Mouse (Mus musculus): ENCODE results near the gene Mark4. TPM values are rescaled to one million over a fixed set of nuclear protein-coding genes. Genes with fewer than 3 reads are reported as not detected.

Gene Mark4
- polyA plus RNA-seq, 1 experiment from 2014 or later, result 4.7 TPM

DNA sequence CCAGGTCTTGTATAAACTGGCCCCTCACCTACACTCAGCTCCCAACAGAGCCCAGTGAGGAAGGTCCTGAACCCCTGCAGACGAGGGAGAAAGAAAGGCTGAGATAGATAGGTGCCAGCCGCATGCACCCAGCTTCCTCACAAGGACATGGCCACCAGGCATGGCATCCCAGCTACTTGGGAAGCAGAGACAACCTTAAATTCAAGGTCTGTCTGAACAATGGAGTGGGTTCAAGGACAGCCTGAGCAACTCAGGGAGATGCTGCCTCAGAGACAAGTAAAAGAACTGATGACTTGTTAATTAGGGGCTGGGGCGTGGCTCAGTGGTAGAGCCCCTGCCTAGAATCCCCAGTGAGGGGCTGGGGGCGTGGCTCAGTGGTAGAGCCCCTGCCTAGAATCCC lies 3.4 kb downstream of the Mark4 start:
- Histone ChIP-seq H3K9ac (ENCODE audit: low read depth, low read length) (no peak overlapping the region), H3K27me3 (replicated peaks; ENCODE audit: control insufficient read depth, insufficient read depth, low read length) (no peaks in the 10 kb centered on the region), H3K36me3 (ENCODE audit: control insufficient read depth, insufficient read depth) (peaks cover 16% of the 10 kb centered on the region), H3K4me3 (ENCODE audit: low read depth, low read length) (no peak overlapping the region), H3K4me2 (replicated peaks; ENCODE audit: low read depth) (no peak overlapping the region), H3K27ac (ENCODE audit: low read depth, low read length) (no peak overlapping the region), H3K9me3 (ENCODE audit: control insufficient read depth) (no peaks in the 10 kb centered on the region), H3K4me1 (replicated peaks; ENCODE audit: control insufficient read depth, insufficient read depth, low read length) (no peaks in the 10 kb centered on the region)
- TF ChIP-seq CTCF (IDR thresholded peaks at IDR 0.05; ENCODE audit: low read depth), result no peak
- ATAC-seq, result no peak
- 94% methylated on average over 4 of the region's 4 CpGs for WGBS

DNA sequence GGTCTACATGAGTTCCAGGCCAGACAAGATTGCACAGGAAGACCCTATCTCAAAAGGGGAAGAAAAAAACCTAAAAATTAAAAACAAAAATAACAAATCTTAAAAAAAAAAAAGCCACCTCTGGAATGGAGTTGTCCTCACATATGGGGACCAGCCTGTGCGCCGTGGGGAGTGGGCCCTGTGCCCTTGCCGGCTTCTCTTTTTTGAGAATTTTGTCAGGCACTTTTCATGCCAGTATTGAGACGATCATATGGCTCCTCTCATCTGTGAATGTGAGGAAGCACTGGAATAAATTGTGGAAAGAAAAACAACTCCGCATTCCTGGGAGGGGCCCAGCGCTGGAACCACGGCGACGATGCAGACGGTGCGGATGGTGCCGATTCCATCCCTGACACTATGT lies 9.5 kb downstream of the Mark4 start:
- H3K9me3 ChIP-seq (ENCODE audit: control insufficient read depth), result no peaks in the 10 kb centered on the region
- no peak for TF ChIP-seq CTCF (IDR thresholded peaks at IDR 0.05; ENCODE audit: low read depth)
- 89% methylated on average over 12 of the region's 12 CpGs for WGBS
- no peaks in the 10 kb centered on the region for H3K27me3 ChIP-seq (replicated peaks; ENCODE audit: control insufficient read depth, insufficient read depth, low read length)
- no peak overlapping the region for H3K27ac ChIP-seq (ENCODE audit: low read depth, low read length)
- no peaks in the 10 kb centered on the region for H3K4me1 ChIP-seq (replicated peaks; ENCODE audit: control insufficient read depth, insufficient read depth, low read length)
- H3K9ac ChIP-seq (ENCODE audit: low read depth, low read length), result no peak overlapping the region
- H3K4me2 ChIP-seq (replicated peaks; ENCODE audit: low read depth), result no peak overlapping the region
- no peak for ATAC-seq
- H3K4me3 ChIP-seq (ENCODE audit: low read depth, low read length), result no peak overlapping the region
- H3K36me3 ChIP-seq (ENCODE audit: control insufficient read depth, insufficient read depth), result peaks cover 58% of the 10 kb centered on the region

GRCm38 (mm10) chr7:19447689-19448088 lies 10.9 kb downstream of the Mark4 start:
- H3K36me3 ChIP-seq (ENCODE audit: control insufficient read depth, insufficient read depth), result peaks cover 66% of the 10 kb centered on the region
- no peak for TF ChIP-seq CTCF (IDR thresholded peaks at IDR 0.05; ENCODE audit: low read depth)

GRCm38 (mm10) chr7:19444801-19445200 lies 13.8 kb downstream of the Mark4 start:
- no peaks in the 10 kb centered on the region for H3K4me1 ChIP-seq (replicated peaks; ENCODE audit: control insufficient read depth, insufficient read depth, low read length)
- no peak overlapping the region for H3K4me2 ChIP-seq (replicated peaks; ENCODE audit: low read depth)
- no peak overlapping the region for H3K9ac ChIP-seq (ENCODE audit: low read depth, low read length)
- no peaks in the 10 kb centered on the region for H3K9me3 ChIP-seq (ENCODE audit: control insufficient read depth)
- peaks cover 74% of the 10 kb centered on the region for H3K36me3 ChIP-seq (ENCODE audit: control insufficient read depth, insufficient read depth)
- no peaks in the 10 kb centered on the region for H3K27me3 ChIP-seq (replicated peaks; ENCODE audit: control insufficient read depth, insufficient read depth, low read length)
- WGBS, result 87% methylated on average over 12 of the region's 12 CpGs
- TF ChIP-seq CTCF (IDR thresholded peaks at IDR 0.05; ENCODE audit: low read depth), result no peak
- no peak overlapping the region for H3K4me3 ChIP-seq (ENCODE audit: low read depth, low read length)
- no peak for ATAC-seq
- H3K27ac ChIP-seq (ENCODE audit: low read depth, low read length), result no peak overlapping the region

More at GRCm38 (mm10) chr7:19447689-19448088, 10.9 kb downstream of the Mark4 start:
- WGBS, result 95% methylated on average over 15 of the region's 16 CpGs
- H3K4me2 ChIP-seq (replicated peaks; ENCODE audit: low read depth), result no peak overlapping the region
- no peak overlapping the region for H3K4me3 ChIP-seq (ENCODE audit: low read depth, low read length)
- no peak overlapping the region for H3K9ac ChIP-seq (ENCODE audit: low read depth, low read length)
- no peaks in the 10 kb centered on the region for H3K27me3 ChIP-seq (replicated peaks; ENCODE audit: control insufficient read depth, insufficient read depth, low read length)
- no peaks in the 10 kb centered on the region for H3K4me1 ChIP-seq (replicated peaks; ENCODE audit: control insufficient read depth, insufficient read depth, low read length)
- no peak overlapping the region for H3K27ac ChIP-seq (ENCODE audit: low read depth, low read length)
- H3K9me3 ChIP-seq (ENCODE audit: control insufficient read depth), result no peaks in the 10 kb centered on the region
- ATAC-seq, result no peak

DNA sequence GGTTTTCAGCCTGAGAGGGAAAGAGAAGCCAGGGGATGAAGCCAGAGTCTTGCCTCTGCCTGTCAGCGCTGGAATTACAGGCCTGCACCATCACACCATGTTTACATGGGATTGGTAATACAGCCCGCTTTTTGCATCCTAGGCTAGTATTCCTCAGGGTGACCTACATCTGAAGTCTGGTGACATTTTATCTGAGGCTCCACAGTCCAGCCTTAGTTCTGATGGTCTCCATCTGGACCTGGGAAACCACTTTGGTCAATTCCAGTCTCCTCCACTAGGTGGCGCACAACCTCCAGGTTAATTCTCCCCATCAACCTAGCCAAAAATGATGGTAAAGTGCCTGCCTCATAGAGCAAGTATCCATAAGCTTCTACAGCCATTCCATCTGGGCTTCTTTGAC lies 15.3 kb downstream of the Mark4 start:
- TF ChIP-seq CTCF (IDR thresholded peaks at IDR 0.05; ENCODE audit: low read depth), result peak; percentile 91
- no peak overlapping the region for H3K4me2 ChIP-seq (replicated peaks; ENCODE audit: low read depth)
- H3K9ac ChIP-seq (ENCODE audit: low read depth, low read length), result no peak overlapping the region
- WGBS, result 38% methylated on average over 3 of the region's 3 CpGs
- no peaks in the 10 kb centered on the region for H3K27me3 ChIP-seq (replicated peaks; ENCODE audit: control insufficient read depth, insufficient read depth, low read length)
- no peak overlapping the region for H3K4me3 ChIP-seq (ENCODE audit: low read depth, low read length)
- no peak for ATAC-seq
- no peaks in the 10 kb centered on the region for H3K4me1 ChIP-seq (replicated peaks; ENCODE audit: control insufficient read depth, insufficient read depth, low read length)
- H3K27ac ChIP-seq (ENCODE audit: low read depth, low read length), result no peak overlapping the region
- H3K36me3 ChIP-seq (ENCODE audit: control insufficient read depth, insufficient read depth), result peaks cover 72% of the 10 kb centered on the region
- no peaks in the 10 kb centered on the region for H3K9me3 ChIP-seq (ENCODE audit: control insufficient read depth)

GRCm38 (mm10) chr7:19441448-19442091 lies 17.1 kb downstream of the Mark4 start:
- H3K4me2 ChIP-seq (replicated peaks; ENCODE audit: low read depth), result no peak overlapping the region
- WGBS, result 84% methylated on average over 9 of the region's 9 CpGs
- H3K9ac ChIP-seq (ENCODE audit: low read depth, low read length), result no peak overlapping the region
- TF ChIP-seq CTCF (IDR thresholded peaks at IDR 0.05; ENCODE audit: low read depth), result no peak
- no peak for ATAC-seq
- no peak overlapping the region for H3K4me3 ChIP-seq (ENCODE audit: low read depth, low read length)
- no peaks in the 10 kb centered on the region for H3K4me1 ChIP-seq (replicated peaks; ENCODE audit: control insufficient read depth, insufficient read depth, low read length)
- no peak overlapping the region for H3K27ac ChIP-seq (ENCODE audit: low read depth, low read length)
- peaks cover 73% of the 10 kb centered on the region for H3K36me3 ChIP-seq (ENCODE audit: control insufficient read depth, insufficient read depth)
- no peaks in the 10 kb centered on the region for H3K9me3 ChIP-seq (ENCODE audit: control insufficient read depth)
- no peaks in the 10 kb centered on the region for H3K27me3 ChIP-seq (replicated peaks; ENCODE audit: control insufficient read depth, insufficient read depth, low read length)

Measured in intestine, postnatal 0 days (tissue).